Mouse (Mus musculus): ENCODE results near the gene Abcc4.

DNA sequence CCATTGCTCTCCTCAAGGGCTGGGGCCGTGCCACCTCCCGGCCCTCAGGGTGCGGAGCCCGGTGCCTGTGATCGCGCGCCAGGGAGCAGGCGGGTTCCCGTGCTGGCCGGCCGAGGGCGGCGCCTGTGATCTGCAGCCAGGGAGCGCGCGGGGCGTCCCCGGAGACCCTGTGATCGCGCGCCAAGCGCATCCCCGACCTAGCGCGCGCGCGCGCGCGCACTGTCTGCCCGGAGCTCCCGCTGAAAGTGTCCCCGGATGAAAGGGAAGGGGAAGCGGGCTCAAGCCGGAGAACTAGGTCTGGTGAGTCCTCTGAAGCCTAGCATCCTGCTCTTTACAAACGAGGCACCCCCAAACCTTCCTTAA lies 232.2 kb downstream of the Abcc4 start:
- TF ChIP-seq CTCF (IDR thresholded peaks at IDR 0.05; ENCODE audit: low read depth, low read length) (no peak), GATA1 (IDR thresholded peaks at IDR 0.05; ENCODE audit: borderline replicate concordance, low read length) (no peak), GATA2 (IDR thresholded peaks at IDR 0.05; ENCODE audit: borderline replicate concordance, low read depth, low read length) (no peak), TAL1 (conservative IDR thresholded peaks at IDR 0.05; ENCODE audit: low read depth, low read length) (no peak)
